Mouse (Mus musculus) testis, adult 2 months (tissue): ENCODE results near the gene Olfr649. TPM values are rescaled to one million over a fixed set of nuclear protein-coding genes. Genes with fewer than 3 reads are reported as not detected.

Experiments used
- H3K27ac ChIP-seq: fragments of 200-500 bp; 2 replicates; pipeline ENCODE4 v1.5.1; 2012; ENCODE audit warnings: low read depth, low read length; ENCODE audit not compliant: control insufficient read depth, insufficient read depth
- H3K27me3 ChIP-seq: fragments of 200-500 bp; 2 replicates; pipeline ENCODE4 v1.6.1; 2012; ENCODE audit warnings: mild to moderate bottlenecking, low read length, moderate library complexity; ENCODE audit not compliant: control insufficient read depth, insufficient read depth
- H3K36me3 ChIP-seq: fragments of 200-500 bp; 2 replicates; pipeline ENCODE4 v1.6.1; 2012; ENCODE audit warnings: mild to moderate bottlenecking, low read length; ENCODE audit not compliant: control insufficient read depth, insufficient read depth
- H3K4me1 ChIP-seq: fragments of 200-500 bp; 2 replicates; pipeline ENCODE4 v1.6.1; 2012; ENCODE audit warnings: low read length; ENCODE audit not compliant: control insufficient read depth, insufficient read depth
- H3K4me3 ChIP-seq: fragments of 200-500 bp; 2 replicates; pipeline ENCODE4 v1.5.1; 2012; ENCODE audit warnings: low read depth, mild to moderate bottlenecking, low read length, moderate library complexity, mixed read lengths; ENCODE audit not compliant: control insufficient read depth
- CTCF ChIP-seq: fragments of 200-500 bp; IDR thresholded peaks from 2 replicates; pipeline ENCODE4 v1.5.1; 2012; ENCODE audit warnings: low read depth, mild to moderate bottlenecking, inconsistent platforms, low read length, moderate library complexity; ENCODE audit not compliant: control insufficient read depth, insufficient read depth, insufficient replicate concordance
- POLR2A ChIP-seq: fragments of 200-500 bp; IDR thresholded peaks from 2 replicates; pipeline ENCODE4 v1.6.1; 2012; ENCODE audit warnings: low read depth, mild to moderate bottlenecking, inconsistent platforms, low read length, moderate library complexity; ENCODE audit not compliant: control insufficient read depth
- polyA plus RNA-seq: library from polyadenylated mRNA; depleted of rRNA; stranded (reverse); fragments of >200 nt; gene quantifications from 2 replicates; pipeline ENCODE4 v1.2.3, GENCODE M21; 2012

Gene Olfr649
- polyA plus RNA-seq, 1 experiment, result not detected

GRCm38 (mm10) chr7:104216011-104216535 is 20.3 kb upstream of the Olfr649 start:
- H3K4me3 ChIP-seq, result no peak overlapping the region
- H3K36me3 ChIP-seq, result no peaks in the 10 kb centered on the region
- no peak for TF ChIP-seq CTCF
- TF ChIP-seq POLR2A, result no peak
- no peaks in the 10 kb centered on the region; the same call in 1 of the 2 replicates for H3K4me1 ChIP-seq
- no peak overlapping the region for H3K27ac ChIP-seq
- no peaks in the 10 kb centered on the region for H3K27me3 ChIP-seq

DNA sequence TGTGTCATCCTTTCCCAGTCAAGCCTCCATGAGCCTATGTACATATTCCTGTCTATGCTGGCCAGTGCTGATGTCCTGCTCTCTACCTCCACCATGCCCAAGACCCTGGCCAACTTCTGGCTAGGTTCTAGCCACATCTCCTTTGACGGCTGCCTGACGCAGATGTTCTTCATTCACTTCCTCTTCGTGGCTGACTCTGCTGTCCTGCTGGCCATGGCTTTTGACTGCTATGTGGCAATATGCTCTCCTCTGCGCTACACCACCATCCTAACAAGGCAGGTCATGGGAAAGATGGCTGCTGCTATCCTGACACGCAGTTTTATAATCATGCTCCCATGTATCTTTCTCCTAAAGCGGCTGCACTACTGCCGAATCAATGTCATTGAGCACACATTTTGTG is 10.4 kb upstream of the Olfr649 start:
- TF ChIP-seq CTCF (no peak), POLR2A (no peak)
- Histone ChIP-seq H3K4me1 (no peaks in the 10 kb centered on the region), H3K4me3 (no peak overlapping the region), H3K27ac (no peak overlapping the region), H3K36me3 (no peaks in the 10 kb centered on the region), H3K27me3 (no peaks in the 10 kb centered on the region)

DNA sequence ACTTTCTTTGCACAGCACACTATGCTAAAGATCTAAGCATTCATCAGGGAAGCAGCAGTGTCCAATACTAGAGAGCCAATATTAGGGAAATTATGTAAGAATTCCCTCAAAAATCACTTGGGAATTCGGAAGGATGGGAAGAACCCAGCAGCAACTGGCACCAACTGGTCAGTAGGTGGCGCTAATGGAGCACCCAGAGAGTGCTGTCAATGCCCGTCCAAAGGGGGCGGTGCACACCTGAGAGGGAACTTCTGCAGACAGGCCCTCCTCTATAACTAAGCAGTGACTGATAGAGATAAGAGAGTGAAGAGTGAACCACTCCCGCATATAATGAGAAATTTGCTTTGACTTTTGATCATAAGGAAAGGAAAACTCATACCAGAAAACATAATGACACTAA is 4.0 kb upstream of the Olfr649 start:
- H3K27me3 ChIP-seq, result no peaks in the 10 kb centered on the region
- TF ChIP-seq POLR2A, result no peak
- peak; percentile 88; the same call in 1 of the 2 replicates for TF ChIP-seq CTCF
- no peak overlapping the region for H3K27ac ChIP-seq
- no peaks in the 10 kb centered on the region for H3K36me3 ChIP-seq
- no peaks in the 10 kb centered on the region for H3K4me1 ChIP-seq
- H3K4me3 ChIP-seq, result no peak overlapping the region

- Histone ChIP-seq H3K27me3 (no peaks in the 10 kb centered on the region), H3K36me3 (no peaks in the 10 kb centered on the region), H3K4me1 (no peaks in the 10 kb centered on the region), H3K27ac (no peak overlapping the region), H3K4me3 (no peak overlapping the region)
- no peak for TF ChIP-seq POLR2A
- TF ChIP-seq CTCF, result no peak
Observed at GRCm38 (mm10) chr7:104191275-104191674, 4.5 kb downstream of the Olfr649 start.

DNA sequence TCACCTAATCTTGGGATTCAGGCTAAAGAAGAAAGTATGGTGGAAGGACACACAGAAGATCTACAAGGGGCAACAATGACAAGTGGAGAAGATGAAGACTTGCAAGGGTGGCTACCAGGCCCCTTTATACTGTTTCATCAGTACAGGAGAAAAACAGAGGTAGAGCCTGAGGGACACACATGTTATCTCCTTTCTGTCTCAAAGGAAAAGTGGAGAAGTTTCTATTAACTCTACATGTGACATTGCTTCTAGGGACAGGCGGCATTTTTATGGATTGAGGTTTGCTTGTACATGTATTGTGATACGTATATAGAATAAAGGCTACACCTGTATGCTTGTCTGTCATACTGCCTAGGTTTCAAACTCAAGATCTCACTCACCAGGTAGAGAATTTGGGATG is 12.5 kb downstream of the Olfr649 start, which contains the start of gene Olfr648:
TSS of gene Olfr648 (minus strand) at position 101 of the 400 bp plus-strand sequence.
- H3K4me1 ChIP-seq, result no peaks in the 10 kb centered on the region
- no peaks in the 10 kb centered on the region for H3K36me3 ChIP-seq
- H3K27me3 ChIP-seq, result no peaks in the 10 kb centered on the region
- no peak within 1 kb of the TSS for H3K4me3 ChIP-seq
- no peak for TF ChIP-seq POLR2A
- no peak for TF ChIP-seq CTCF
- H3K27ac ChIP-seq, result no peak within 1 kb of the TSS

DNA sequence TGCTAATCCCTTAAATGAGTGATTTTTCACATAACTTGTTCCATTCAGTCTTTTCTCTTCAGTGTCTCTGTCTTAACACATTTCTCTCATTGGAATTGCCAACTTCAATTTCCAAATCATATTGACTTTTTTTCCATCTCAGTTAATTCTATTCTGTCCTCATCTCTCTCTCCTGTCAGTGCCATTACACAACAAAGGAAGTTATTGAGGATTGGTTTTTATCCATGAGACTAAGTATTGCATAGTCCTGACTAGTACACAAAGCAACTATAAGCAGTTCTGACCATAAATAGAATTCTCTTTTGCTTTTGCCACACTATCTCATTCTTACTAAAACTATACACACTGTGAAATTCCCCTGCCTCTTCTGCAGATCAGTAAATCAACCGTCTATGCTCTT is 16.7 kb downstream of the Olfr649 start:
- no peaks in the 10 kb centered on the region for H3K36me3 ChIP-seq
- no peak overlapping the region for H3K27ac ChIP-seq
- H3K27me3 ChIP-seq, result no peaks in the 10 kb centered on the region
- no peaks in the 10 kb centered on the region for H3K4me1 ChIP-seq
- no peak overlapping the region for H3K4me3 ChIP-seq
- no peak for TF ChIP-seq CTCF
- no peak for TF ChIP-seq POLR2A

DNA sequence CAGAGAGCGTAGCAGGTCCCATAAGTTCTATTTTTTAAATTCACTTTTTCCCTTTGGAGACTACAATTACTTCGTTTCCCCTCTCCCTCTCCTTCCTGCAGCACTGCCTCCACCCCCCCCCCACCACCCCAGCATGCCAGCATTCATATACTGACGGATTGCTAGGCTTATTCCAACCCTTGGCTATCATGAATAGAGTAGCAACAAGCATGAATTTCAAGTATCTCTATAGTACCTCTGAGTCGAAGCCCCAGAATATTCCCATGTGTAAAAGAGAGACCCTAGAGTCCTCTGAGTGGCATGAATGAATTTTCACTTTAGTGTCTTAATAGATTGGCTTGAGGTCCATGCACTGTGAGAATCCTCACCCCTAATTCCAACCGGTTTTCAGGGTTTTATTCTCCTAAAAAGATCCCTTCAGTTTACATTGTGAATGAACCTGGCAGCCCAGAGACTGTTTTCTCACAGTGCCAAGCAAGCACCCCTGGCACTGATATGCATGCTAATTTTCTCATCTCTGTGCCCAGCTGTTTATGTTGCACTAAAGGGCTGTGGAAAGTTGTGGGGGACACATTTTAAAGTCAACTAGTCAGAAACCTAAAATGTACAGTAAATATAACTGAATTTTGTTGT is 17.2 kb downstream of the Olfr649 start:
- H3K27ac ChIP-seq, result no peak overlapping the region
- H3K4me3 ChIP-seq, result no peak overlapping the region
- TF ChIP-seq CTCF, result no peak
- TF ChIP-seq POLR2A, result no peak
- H3K27me3 ChIP-seq, result no peaks in the 10 kb centered on the region
- no peaks in the 10 kb centered on the region for H3K36me3 ChIP-seq
- no peaks in the 10 kb centered on the region for H3K4me1 ChIP-seq
